Mouse (Mus musculus) ES-E14 (cell line): ENCODE results near the gene Kctd6.

ENCODE experiments used
- CHD2 ChIP-seq: IDR thresholded peaks from 2 replicates; pipeline ENCODE4 v1.6.1; 2014; ENCODE audit warnings: mild to moderate bottlenecking, low read depth, low read length, inconsistent platforms
- HCFC1 ChIP-seq: IDR thresholded peaks from 2 replicates; pipeline ENCODE4 v1.6.1; 2012; ENCODE audit warnings: low read length, inconsistent platforms, borderline replicate concordance; ENCODE audit not compliant: insufficient read depth
- MAFK ChIP-seq: IDR thresholded peaks from 2 replicates; pipeline ENCODE4 v1.6.1; 2014; ENCODE audit warnings: mild to moderate bottlenecking, low read depth, low read length, inconsistent platforms; ENCODE audit not compliant: insufficient read depth
- ZC3H11A ChIP-seq: IDR thresholded peaks from 2 replicates; pipeline ENCODE4 v1.6.1; 2012; ENCODE audit warnings: low read depth, mild to moderate bottlenecking, inconsistent platforms, low read length, borderline replicate concordance

GRCm38 (mm10) chr14:8208876-8209275 is 5.1 kb upstream of the Kctd6 start:
- no peak for TF ChIP-seq CHD2
- no peak for TF ChIP-seq ZC3H11A
- no peak for TF ChIP-seq HCFC1
- no peak for TF ChIP-seq MAFK
